Mouse (Mus musculus) heart, embryonic 12.5 days (tissue): ENCODE measurements around the gene Nbl1. TPM values are rescaled to one million over a fixed set of nuclear protein-coding genes. Genes with fewer than 3 reads are reported as not detected.

Source experiments
- ATAC-seq: fragments of 200-750 bp; cut with Nextera tagmentation; 2 replicates; pipeline ENCODE4 v1.8.0; 2017; ENCODE audit warnings: moderate TSS enrichment, moderate library complexity; ENCODE audit not compliant: insufficient number of reproducible peaks, low FRiP score
- H3K27ac ChIP-seq: fragments of 300-500 bp; sonication (generic); 2 replicates; pipeline ENCODE4 v1.5.1; 2016; ENCODE audit warnings: mild to moderate bottlenecking, moderate library complexity; ENCODE audit not compliant: poor library complexity, severe bottlenecking
- H3K27me3 ChIP-seq: fragments of 300-500 bp; sonication (generic); replicated peaks from 2 replicates; pipeline ENCODE4 v1.6.1; 2016; ENCODE audit warnings: mild to moderate bottlenecking, moderate library complexity
- H3K36me3 ChIP-seq: fragments of 300-500 bp; sonication (generic); 2 replicates; pipeline ENCODE4 v1.6.1; 2016; ENCODE audit warnings: mild to moderate bottlenecking, moderate library complexity
- H3K4me1 ChIP-seq: fragments of 300-500 bp; sonication (generic); replicated peaks from 2 replicates; pipeline ENCODE4 v1.6.1; 2016; ENCODE audit warnings: mild to moderate bottlenecking
- H3K4me2 ChIP-seq: fragments of 300-500 bp; sonication (generic); 2 replicates; pipeline ENCODE4 v1.6.1; 2016; ENCODE audit warnings: mild to moderate bottlenecking, moderate library complexity
- H3K4me3 ChIP-seq: fragments of 300-500 bp; sonication (generic); 2 replicates; pipeline ENCODE4 v1.5.1; 2016; ENCODE audit warnings: mild to moderate bottlenecking
- H3K9ac ChIP-seq: fragments of 300-500 bp; sonication (generic); 2 replicates; pipeline ENCODE4 v1.6.1; 2016; ENCODE audit warnings: mild to moderate bottlenecking, moderate library complexity
- H3K9me3 ChIP-seq: fragments of 300-500 bp; sonication (generic); replicated peaks from 2 replicates; pipeline ENCODE4 v1.6.1; 2016; ENCODE audit warnings: mild to moderate bottlenecking, moderate library complexity
- WGBS: fragments of 180-500 bp; shearing (Covaris S2); methylation state at CpG from one replicate; pipeline ENCODE4 v1.1.7; 2016; 5-methylcytosine and 5-hydroxymethylcytosine counted together
- polyA plus RNA-seq: library from polyadenylated mRNA; unstranded; fragments of >200 nt; fragmentation: Nextera tagmentation; extraction: Ambion mirVana; gene quantifications from 2 replicates; pipeline ENCODE4 v1.2.1, GENCODE M21; 2016

Nbl1 gene
- polyA plus RNA-seq, 1 experiment from 2014 or later: 10.1 TPM

DNA sequence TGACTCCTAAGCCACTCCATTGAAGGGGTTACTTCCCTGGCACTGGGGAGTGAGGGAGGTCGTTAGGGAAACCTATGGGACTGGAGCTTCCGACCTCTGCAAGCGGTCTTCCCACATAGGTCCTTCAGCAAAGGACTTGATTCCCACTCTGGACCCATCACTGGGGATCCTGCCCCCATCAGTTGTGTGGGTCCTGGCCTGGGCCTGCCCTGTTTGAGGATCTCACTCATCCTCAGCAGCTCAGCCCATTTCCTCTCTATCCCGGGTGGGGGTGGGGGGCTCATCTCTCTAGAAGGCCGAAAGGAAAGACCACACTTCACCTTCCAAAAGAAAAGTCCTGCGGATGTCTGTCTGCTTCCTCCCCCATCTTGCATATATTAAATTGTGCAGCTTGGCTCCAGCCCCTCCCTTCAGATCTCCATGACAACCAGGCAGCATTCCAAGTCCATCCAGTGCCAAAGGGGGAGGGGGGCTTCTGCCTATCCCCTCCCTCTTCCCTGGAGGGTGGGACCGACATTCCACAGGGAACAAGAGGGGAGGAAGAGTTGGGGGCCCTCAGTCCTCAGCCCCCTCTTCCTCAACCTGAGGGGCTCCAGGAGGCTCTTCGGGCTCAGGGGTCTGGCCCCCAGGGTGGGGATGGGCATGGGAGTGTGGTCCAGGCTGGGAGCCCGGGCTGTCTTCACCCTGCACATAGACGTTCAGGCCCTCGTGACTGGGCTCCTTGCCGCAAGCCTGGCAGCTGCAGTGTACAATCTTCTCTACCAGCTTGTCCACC, 9.8 kb downstream of the Nbl1 start:
- Histone ChIP-seq H3K27me3 (peaks cover 60% of the 10 kb centered on the region), H3K36me3 (no peaks in the 10 kb centered on the region), H3K9me3 (no peaks in the 10 kb centered on the region), H3K9ac (no peak overlapping the region), H3K4me1 (peaks cover 10% of the 10 kb centered on the region), H3K4me2 (0 out of 2 replicates have a peak overlapping the region, but pooled peaks have one; percentile 9), H3K27ac (no peak overlapping the region), H3K4me3 (no peak overlapping the region)
- ATAC-seq: 0 out of 2 replicates have a peak, but pooled peaks have one; percentile 35
- WGBS: 42% methylated on average over 12 of the region's 12 CpGs

DNA sequence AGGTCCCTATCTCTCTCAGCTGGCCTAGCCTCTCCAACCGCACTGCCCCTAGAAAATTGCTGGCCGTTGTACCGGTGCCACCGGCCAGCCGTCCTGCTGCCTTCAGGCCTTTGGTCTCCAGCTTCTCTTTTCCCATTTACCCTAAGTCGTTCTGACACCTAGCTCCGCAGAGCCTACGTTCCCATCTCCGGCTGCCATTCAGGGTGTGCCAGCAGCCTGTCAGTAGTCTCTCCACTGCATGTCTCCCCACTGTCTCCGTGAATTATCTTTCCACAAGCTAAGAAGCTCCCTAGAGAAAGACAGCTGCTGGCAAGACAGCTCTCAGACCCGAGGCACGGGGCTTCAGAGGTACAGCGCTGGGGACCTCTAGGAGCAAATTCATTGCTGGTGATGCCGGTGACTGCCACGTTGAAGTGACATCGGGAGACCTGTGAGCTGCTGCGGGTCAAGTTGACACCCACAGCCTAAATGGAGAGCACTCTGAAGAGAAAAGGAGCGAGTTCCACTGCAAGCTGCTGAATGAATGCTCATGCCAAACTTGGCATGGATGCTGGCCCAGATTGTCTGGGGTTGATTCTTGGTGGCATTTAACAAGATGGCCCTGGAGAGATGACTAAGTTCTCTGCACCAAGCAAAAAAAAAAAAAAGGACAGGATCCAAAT, 11.4 kb downstream of the Nbl1 start:
- no peak overlapping the region for H3K27ac ChIP-seq
- WGBS: 67% methylated on average over 18 of the region's 18 CpGs
- peaks cover 63% of the 10 kb centered on the region for H3K27me3 ChIP-seq
- no peak overlapping the region for H3K4me3 ChIP-seq
- no peak for ATAC-seq
- peaks cover 10% of the 10 kb centered on the region for H3K4me1 ChIP-seq
- no peaks in the 10 kb centered on the region for H3K9me3 ChIP-seq
- no peaks in the 10 kb centered on the region for H3K36me3 ChIP-seq
- no peak overlapping the region for H3K9ac ChIP-seq
- H3K4me2 ChIP-seq: no peak overlapping the region

DNA sequence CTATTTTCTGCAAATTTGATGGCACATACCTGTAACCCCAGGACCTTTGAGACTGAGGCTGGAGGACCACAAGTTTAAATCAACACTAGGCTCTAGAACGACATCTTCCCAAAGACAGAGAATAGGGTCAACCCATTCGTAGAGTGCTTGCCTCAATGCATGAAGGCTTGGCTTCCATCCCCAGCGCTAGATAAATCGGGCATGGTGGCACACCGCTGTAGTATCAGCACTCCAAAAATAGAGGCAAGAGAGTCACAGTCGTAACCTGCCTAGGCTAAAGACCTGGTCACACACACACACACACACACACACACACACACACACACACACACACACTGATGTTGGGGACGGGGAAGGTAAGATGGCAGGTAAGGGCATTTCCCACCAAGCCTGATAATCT, 12.5 kb downstream of the Nbl1 start:
- Histone ChIP-seq H3K27me3 (peaks cover 69% of the 10 kb centered on the region), H3K4me2 (no peak overlapping the region), H3K9me3 (no peaks in the 10 kb centered on the region), H3K4me1 (peaks cover 16% of the 10 kb centered on the region), H3K36me3 (no peaks in the 10 kb centered on the region), H3K9ac (no peak overlapping the region), H3K4me3 (no peak overlapping the region), H3K27ac (no peak overlapping the region)
- no peak for ATAC-seq
- 74% methylated on average over 7 of the region's 7 CpGs for WGBS

DNA sequence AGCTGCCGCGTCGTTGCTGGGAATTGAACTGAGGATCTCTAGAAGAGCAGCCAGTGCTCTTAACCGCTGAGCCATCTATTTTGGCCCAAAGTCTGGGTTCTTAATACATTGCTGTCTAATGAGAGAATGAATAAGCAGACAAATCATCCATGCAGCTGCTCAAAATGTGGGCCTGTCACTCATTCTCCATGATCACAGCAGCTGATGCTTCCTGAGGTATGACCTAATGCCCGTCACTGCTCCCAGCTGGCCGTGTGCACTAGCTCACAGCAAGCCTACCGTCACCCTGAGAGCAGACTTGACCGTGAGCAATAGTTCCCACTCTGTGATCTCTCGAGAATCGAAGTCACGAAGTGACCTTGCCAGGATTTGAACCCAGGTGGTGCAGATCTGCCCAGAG, 13.4 kb downstream of the Nbl1 start:
- WGBS: 74% methylated on average over 11 of the region's 11 CpGs
- Histone ChIP-seq H3K4me1 (peaks cover 25% of the 10 kb centered on the region), H3K9me3 (no peaks in the 10 kb centered on the region), H3K27me3 (peaks cover 69% of the 10 kb centered on the region), H3K36me3 (no peaks in the 10 kb centered on the region), H3K4me3 (no peak overlapping the region), H3K9ac (no peak overlapping the region), H3K27ac (no peak overlapping the region), H3K4me2 (no peak overlapping the region)
- no peak for ATAC-seq

DNA sequence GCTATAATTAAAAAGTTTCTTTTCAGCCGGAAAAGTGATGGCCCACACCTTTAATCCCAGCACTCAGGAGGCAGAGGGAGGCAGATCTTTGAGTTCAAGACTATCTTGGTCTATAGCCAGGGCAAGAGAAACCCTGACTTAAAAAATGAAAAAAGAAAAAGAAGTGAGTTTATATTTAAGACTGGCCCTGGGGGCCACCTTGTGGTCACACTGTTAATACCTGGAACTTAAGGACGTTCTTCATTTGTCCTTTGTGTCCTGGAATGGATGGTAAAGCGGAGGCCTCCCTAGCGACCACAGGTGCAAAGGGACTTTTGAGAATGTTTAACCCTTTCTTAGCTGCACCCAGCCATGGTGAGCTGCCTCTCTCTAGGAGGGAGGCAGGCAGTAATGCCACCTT, 14.1 kb downstream of the Nbl1 start:
- H3K4me1 ChIP-seq: peaks cover 29% of the 10 kb centered on the region
- H3K36me3 ChIP-seq: no peaks in the 10 kb centered on the region
- H3K4me2 ChIP-seq: no peak overlapping the region
- H3K9ac ChIP-seq: no peak overlapping the region
- H3K9me3 ChIP-seq: no peaks in the 10 kb centered on the region
- WGBS: 20% methylated on average over 4 of the region's 4 CpGs
- peaks cover 72% of the 10 kb centered on the region for H3K27me3 ChIP-seq
- no peak overlapping the region for H3K4me3 ChIP-seq
- no peak overlapping the region for H3K27ac ChIP-seq
- ATAC-seq: no peak

DNA sequence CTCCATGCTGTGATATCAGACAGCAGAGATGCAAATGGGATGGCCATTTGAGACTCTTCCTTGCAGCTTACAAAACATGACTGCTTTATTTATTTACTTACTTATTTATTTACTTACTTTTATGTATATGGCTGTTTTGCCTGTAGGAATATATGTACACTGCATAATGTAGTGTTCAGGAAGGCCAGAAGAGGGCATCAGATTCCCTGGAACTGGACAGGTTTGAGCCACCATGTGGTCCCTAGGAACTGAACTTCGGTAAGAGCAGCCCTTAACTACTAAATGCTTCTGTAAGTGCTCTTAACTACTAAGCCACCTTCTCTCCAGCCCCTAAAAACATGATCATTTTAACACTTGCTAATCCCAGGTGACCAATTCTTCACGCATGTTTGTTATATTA, 14.5 kb downstream of the Nbl1 start:
- no peak for ATAC-seq
- Histone ChIP-seq H3K4me3 (no peak overlapping the region), H3K9ac (no peak overlapping the region), H3K27ac (no peak overlapping the region), H3K4me2 (no peak overlapping the region), H3K27me3 (peaks cover 72% of the 10 kb centered on the region), H3K9me3 (no peaks in the 10 kb centered on the region), H3K36me3 (no peaks in the 10 kb centered on the region), H3K4me1 (peaks cover 27% of the 10 kb centered on the region)
- 46% methylated on average over 2 of the region's 2 CpGs for WGBS

DNA sequence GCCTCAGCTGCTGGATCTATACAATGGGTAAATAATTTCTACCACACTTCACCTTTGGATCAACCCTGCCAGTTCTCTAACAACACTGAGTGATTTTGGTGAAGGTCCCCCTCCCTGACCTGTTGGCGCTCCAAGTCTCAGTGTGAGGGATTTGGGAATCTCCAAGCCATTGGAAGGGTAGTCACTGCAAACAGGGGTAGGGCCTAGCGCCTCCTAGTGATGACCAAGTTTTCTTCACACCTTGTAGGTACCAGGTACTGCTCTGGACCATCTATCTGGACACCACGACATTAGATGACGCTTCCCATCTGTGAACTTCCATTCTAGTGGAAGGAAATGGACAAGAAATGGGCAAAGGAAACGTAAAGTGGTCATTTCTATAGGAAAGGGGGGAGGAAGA, 16.9 kb downstream of the Nbl1 start:
- peaks cover 19% of the 10 kb centered on the region for H3K4me1 ChIP-seq
- no peak overlapping the region for H3K27ac ChIP-seq
- H3K27me3 ChIP-seq: peaks cover 73% of the 10 kb centered on the region
- peak overlapping the region; percentile 59 for H3K4me3 ChIP-seq
- H3K36me3 ChIP-seq: no peaks in the 10 kb centered on the region
- no peak overlapping the region for H3K9ac ChIP-seq
- WGBS: 9% methylated on average over 5 of the region's 5 CpGs
- ATAC-seq: no peak
- no peaks in the 10 kb centered on the region for H3K9me3 ChIP-seq
- H3K4me2 ChIP-seq: peak overlapping the region; percentile 92

DNA sequence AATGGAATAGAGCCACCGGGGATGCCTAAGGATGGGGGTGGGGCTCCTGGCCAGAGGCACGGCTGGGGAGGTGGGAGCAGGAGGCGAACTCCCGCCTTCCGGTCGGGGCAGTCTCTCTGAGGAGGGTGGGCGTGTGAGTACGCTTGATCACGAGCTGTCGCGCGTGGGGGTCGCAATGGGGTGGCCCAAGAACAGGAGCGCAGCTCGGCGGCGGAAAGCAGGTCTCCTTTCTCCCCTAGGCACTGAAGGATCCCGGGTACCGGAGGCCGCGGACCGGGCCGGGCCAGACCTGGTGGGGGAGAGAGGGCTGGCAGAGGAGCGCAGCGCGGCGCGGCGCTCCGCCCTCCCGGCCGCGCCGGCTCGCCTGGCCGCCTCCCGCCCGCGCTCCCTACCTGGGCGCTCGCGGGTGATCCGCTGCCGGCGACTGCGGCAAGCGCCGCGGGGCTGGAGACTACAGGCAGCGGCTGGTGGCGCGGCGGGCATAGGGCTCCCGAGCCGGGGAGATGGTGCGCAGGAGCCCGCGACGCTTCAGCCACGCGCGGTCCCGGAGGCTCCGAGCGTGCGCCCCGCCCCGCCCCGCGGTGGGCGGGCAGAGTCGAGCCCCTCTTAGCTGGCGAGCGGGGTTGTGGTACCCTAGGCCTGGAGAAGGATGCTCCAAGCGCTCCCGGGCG, 17.6 kb downstream of the Nbl1 start, which contains the start of gene Htr6:
Gene Htr6, minus strand, starts transcription at position 530 of the 671 bp plus-strand sequence.
- Histone ChIP-seq H3K4me3 (peak within 1 kb of the TSS; percentile 59), H3K9ac (peak within 1 kb of the TSS; percentile 46), H3K4me2 (peak within 1 kb of the TSS; percentile 92), H3K36me3 (no peaks in the 10 kb centered on the region), H3K27ac (no peak within 1 kb of the TSS), H3K9me3 (no peaks in the 10 kb centered on the region), H3K4me1 (peaks cover 19% of the 10 kb centered on the region), H3K27me3 (peaks cover 80% of the 10 kb centered on the region)
- 1% methylated on average over 71 of the region's 77 CpGs for WGBS
- ATAC-seq: 0 out of 2 replicates have a peak, but pooled peaks have one; percentile 28

DNA sequence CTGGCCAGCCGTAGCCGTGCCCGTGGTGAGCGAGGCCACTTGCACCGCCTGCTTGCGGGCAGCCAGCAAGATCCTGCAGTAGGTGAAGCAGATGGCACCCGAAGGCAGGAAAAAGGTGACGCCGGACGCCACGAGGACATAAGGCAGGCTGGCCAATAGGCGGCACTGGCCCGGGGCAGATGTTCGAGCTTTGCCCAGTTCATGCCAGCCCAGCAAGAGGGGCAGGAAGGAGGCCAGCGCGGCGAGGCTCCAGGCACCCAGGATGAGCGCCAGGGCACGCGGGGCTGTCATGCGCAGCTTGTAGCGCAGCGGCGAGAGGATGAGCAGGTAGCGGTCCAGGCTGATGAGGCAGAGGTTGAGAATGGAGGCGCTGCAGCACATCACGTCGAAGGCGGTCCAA, 18.7 kb downstream of the Nbl1 start:
- WGBS: 15% methylated on average over 29 of the region's 29 CpGs
- peak overlapping the region; percentile 92 for H3K4me2 ChIP-seq
- no peak for ATAC-seq
- H3K9me3 ChIP-seq: no peaks in the 10 kb centered on the region
- no peak overlapping the region for H3K9ac ChIP-seq
- peak overlapping the region; percentile 59 for H3K4me3 ChIP-seq
- H3K27me3 ChIP-seq: peaks cover 91% of the 10 kb centered on the region
- H3K27ac ChIP-seq: no peak overlapping the region
- H3K4me1 ChIP-seq: peaks cover 19% of the 10 kb centered on the region
- no peaks in the 10 kb centered on the region for H3K36me3 ChIP-seq

DNA sequence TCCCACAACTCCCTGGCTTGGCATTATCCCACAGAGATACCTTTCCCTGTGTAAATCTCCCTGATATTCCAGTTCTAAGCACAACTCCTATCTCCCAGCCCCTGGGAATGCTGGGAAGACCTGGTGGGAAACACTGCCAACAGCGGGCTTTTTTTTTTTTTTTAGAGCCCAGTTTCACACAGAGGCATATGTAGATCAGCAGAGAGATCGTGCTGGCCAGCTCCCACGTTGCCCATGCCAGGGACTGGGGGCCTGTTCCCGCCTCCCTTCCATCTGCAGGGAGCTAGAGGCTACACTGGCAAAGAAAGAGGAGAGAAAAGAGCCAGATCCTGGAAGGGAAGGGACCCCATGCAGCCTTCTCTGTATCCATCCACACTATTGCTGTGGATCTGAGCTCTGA, 24.5 kb downstream of the Nbl1 start:
- Histone ChIP-seq H3K36me3 (no peaks in the 10 kb centered on the region), H3K4me1 (no peaks in the 10 kb centered on the region), H3K4me2 (no peak overlapping the region), H3K4me3 (no peak overlapping the region), H3K27me3 (peaks cover 44% of the 10 kb centered on the region), H3K9ac (no peak overlapping the region), H3K9me3 (no peaks in the 10 kb centered on the region), H3K27ac (no peak overlapping the region)
- no peak for ATAC-seq
- WGBS: 39% methylated on average over 4 of the region's 4 CpGs

DNA sequence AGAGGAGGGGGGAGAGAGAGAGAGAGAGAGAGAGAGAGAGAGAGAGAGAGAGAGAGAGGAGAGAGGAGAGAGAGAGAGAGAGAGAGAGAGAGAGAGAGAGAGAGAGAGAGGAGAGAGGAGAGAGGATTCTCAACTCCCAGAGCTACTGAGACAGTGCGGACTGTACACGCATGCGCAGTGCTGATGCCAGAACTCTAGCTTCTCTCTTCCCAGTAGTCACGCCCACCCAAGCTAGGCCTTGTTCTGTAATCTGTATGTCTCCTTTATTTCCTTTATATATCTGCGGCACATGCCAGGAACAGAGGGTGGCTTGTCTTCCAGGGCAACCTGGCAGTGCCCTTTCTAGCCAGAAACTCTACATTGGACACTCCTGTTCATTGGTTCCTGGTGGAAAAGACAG, 28.0 kb downstream of the Nbl1 start:
- no peak for ATAC-seq
- H3K27me3 ChIP-seq: peaks cover 21% of the 10 kb centered on the region

More for the DNA sequence above, 28.0 kb downstream of the Nbl1 start:
- Histone ChIP-seq H3K27ac (no peak overlapping the region), H3K9me3 (no peaks in the 10 kb centered on the region), H3K4me3 (no peak overlapping the region), H3K9ac (no peak overlapping the region), H3K4me1 (no peaks in the 10 kb centered on the region), H3K4me2 (no peak overlapping the region), H3K36me3 (no peaks in the 10 kb centered on the region)
- 90% methylated on average over 5 of the region's 5 CpGs for WGBS
